Mouse (Mus musculus): ENCODE results near the gene Rufy4. TPM values are rescaled to one million over a fixed set of nuclear protein-coding genes. Genes with fewer than 3 reads are reported as not detected.
"Not testable (repeated sequence)": the region's sequence is repeated elsewhere in the genome, so short reads cannot be mapped to it uniquely, and the experiment has no call there.

Rufy4 gene
- polyA plus RNA-seq, 1 experiment from 2014 or later: 0.25 TPM

DNA sequence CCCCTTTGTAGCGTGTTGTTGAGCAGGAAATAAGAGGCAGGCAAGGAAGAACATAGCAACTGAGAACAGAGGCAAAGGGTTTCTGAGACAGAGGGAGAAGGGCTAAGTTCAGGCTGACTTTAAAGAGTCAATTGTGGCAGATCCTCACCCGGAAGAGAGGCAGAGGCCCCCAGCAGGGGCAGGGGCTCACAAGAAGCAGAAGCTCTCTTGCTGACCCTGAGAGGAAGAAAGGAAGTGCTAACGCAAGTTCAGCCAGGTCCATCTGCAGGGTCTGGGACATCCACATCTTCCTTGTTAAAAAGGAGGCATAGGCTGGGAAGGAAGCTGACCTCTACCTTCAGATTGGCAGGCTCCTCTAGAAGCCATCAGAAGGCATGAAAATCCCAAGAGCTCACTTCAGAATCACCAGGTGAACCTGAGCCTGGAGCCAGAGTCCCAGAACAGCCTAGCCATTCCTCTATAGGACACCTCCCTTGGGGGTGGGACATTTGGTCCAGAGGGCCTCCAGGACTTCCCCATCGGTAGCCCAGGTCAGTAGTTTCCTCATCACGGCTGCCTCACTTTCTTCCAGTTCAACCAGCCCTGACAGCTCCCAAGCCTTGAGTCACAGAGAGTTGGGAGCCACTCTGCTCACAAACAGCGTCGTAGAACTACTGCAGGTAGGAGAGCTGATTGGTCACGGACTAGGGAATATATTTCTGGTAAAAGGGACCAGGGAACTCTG is 28.3 kb downstream of the Rufy4 start, which contains the start of gene Cxcr2:
Gene Cxcr2, plus strand, starts transcription at position 529 of the 724 bp plus-strand sequence.
- WGBS: 66% methylated on average over 8 of the region's 8 CpGs
- H3K9ac ChIP-seq (ENCODE audit: low read length): no peak within 1 kb of the TSS
- no peak within 1 kb of the TSS for H3K4me3 ChIP-seq (replicated peaks; ENCODE audit: low read length)
- H3K4me2 ChIP-seq (ENCODE audit: low read depth, low read length): no peak within 1 kb of the TSS
- no peaks in the 10 kb centered on the region for H3K36me3 ChIP-seq (ENCODE audit: control insufficient read depth, insufficient read depth, low read length)
- no peak for ATAC-seq (ENCODE audit: insufficient read depth, low FRiP score)
- no peaks in the 10 kb centered on the region for H3K27me3 ChIP-seq (ENCODE audit: control insufficient read depth, insufficient read depth, low read length)
- no peaks in the 10 kb centered on the region for H3K4me1 ChIP-seq (ENCODE audit: control insufficient read depth, insufficient read depth, low read length)
- no peak within 1 kb of the TSS for H3K27ac ChIP-seq (ENCODE audit: low read length)
- H3K9me3 ChIP-seq (replicated peaks; ENCODE audit: control insufficient read depth, low read length): no peaks in the 10 kb centered on the region

DNA sequence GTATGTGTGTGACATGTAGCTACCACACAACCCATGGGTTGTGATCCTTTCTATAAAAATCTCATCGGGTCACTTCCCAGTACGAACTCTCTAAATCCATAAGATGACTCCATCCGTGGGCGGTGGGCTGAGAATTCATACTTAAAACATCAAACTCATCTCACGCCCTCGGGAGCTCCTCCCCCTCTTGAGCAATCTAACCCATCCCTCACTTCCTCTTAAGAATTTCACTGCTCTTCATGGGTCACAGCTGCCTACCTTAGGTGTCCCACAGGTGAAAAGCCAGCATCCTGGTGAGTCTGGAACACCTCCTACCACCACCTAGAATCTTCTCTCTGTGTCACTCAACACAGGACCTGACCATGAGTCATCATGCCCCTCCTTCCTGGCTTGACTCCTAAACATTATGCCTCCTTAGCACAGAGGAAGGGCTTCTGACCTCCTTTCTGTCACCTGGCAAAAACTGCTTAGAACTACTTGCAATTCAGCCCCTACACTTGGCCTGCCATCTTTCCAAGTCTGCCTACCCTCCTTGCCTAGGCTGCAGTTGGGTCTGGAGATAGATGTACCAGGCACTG is 30.2 kb downstream of the Rufy4 start:
- no peaks in the 10 kb centered on the region for H3K27me3 ChIP-seq (ENCODE audit: control insufficient read depth, insufficient read depth, low read length)
- no peak overlapping the region for H3K9ac ChIP-seq (ENCODE audit: low read length)
- WGBS: 70% methylated on average over 6 of the region's 6 CpGs
- no peak overlapping the region for H3K27ac ChIP-seq (ENCODE audit: low read length)
- no peaks in the 10 kb centered on the region for H3K4me1 ChIP-seq (ENCODE audit: control insufficient read depth, insufficient read depth, low read length)
- no peaks in the 10 kb centered on the region for H3K36me3 ChIP-seq (ENCODE audit: control insufficient read depth, insufficient read depth, low read length)
- H3K9me3 ChIP-seq (replicated peaks; ENCODE audit: control insufficient read depth, low read length): no peaks in the 10 kb centered on the region
- H3K4me2 ChIP-seq (ENCODE audit: low read depth, low read length): no peak overlapping the region
- no peak for ATAC-seq (ENCODE audit: insufficient read depth, low FRiP score)
- H3K4me3 ChIP-seq (replicated peaks; ENCODE audit: low read length): no peak overlapping the region

DNA sequence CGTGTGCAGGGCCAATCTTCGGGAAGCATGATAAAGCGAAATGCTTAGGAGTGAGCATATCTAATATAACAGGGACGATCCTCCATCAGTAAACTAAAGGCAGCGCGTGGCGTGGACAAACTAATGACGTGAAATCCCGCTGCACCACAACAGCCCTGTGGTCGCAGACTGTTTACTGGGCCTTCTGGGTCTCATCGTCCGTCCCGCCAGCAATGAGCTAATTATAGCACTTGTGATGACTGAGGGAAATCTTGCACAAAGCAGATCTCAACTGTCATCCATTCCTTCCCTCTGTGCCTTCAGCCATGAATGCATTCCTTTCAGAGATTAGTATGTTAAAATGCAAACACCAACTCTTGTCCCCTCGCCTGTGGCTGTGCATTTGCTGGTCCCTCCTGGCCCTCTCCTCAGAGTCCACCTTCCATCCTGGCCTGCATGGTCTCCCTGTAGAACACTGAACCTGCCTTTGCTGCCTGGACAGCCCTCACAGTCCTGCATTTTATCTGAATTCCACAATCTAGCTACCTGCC is 31.1 kb downstream of the Rufy4 start:
- no peaks in the 10 kb centered on the region for H3K36me3 ChIP-seq (ENCODE audit: control insufficient read depth, insufficient read depth, low read length)

GRCm38 (mm10) chr1:74159613-74160012 is 34.3 kb downstream of the Rufy4 start:
- not testable (repeated sequence) for H3K27ac ChIP-seq (ENCODE audit: low read length); ATAC-seq (ENCODE audit: insufficient read depth, low FRiP score); H3K4me1 ChIP-seq (ENCODE audit: control insufficient read depth, insufficient read depth, low read length); H3K4me3 ChIP-seq (replicated peaks; ENCODE audit: low read length); H3K4me2 ChIP-seq (ENCODE audit: low read depth, low read length); H3K27me3 ChIP-seq (ENCODE audit: control insufficient read depth, insufficient read depth, low read length); H3K9ac ChIP-seq (ENCODE audit: low read length); H3K9me3 ChIP-seq (replicated peaks; ENCODE audit: control insufficient read depth, low read length); H3K36me3 ChIP-seq (ENCODE audit: control insufficient read depth, insufficient read depth, low read length)
- WGBS: 74% methylated on average over 4 of the region's 5 CpGs

More for the DNA sequence above, 31.1 kb downstream of the Rufy4 start:
- 63% methylated on average over 14 of the region's 14 CpGs for WGBS
- H3K9me3 ChIP-seq (replicated peaks; ENCODE audit: control insufficient read depth, low read length): no peaks in the 10 kb centered on the region
- H3K4me1 ChIP-seq (ENCODE audit: control insufficient read depth, insufficient read depth, low read length): no peaks in the 10 kb centered on the region
- H3K27ac ChIP-seq (ENCODE audit: low read length): no peak overlapping the region
- H3K4me3 ChIP-seq (replicated peaks; ENCODE audit: low read length): no peak overlapping the region
- H3K27me3 ChIP-seq (ENCODE audit: control insufficient read depth, insufficient read depth, low read length): no peaks in the 10 kb centered on the region
- ATAC-seq (ENCODE audit: insufficient read depth, low FRiP score): no peak
- no peak overlapping the region for H3K4me2 ChIP-seq (ENCODE audit: low read depth, low read length)
- H3K9ac ChIP-seq (ENCODE audit: low read length): no peak overlapping the region

GRCm38 (mm10) chr1:74160036-74160435 is 34.7 kb downstream of the Rufy4 start:
- no peaks in the 10 kb centered on the region for H3K4me1 ChIP-seq (ENCODE audit: control insufficient read depth, insufficient read depth, low read length)
- no peak overlapping the region for H3K4me3 ChIP-seq (replicated peaks; ENCODE audit: low read length)
- H3K4me2 ChIP-seq (ENCODE audit: low read depth, low read length): no peak overlapping the region
- no peaks in the 10 kb centered on the region for H3K27me3 ChIP-seq (ENCODE audit: control insufficient read depth, insufficient read depth, low read length)
- H3K9ac ChIP-seq (ENCODE audit: low read length): no peak overlapping the region
- WGBS: 52% methylated on average over 2 of the region's 2 CpGs
- no peak overlapping the region for H3K27ac ChIP-seq (ENCODE audit: low read length)
- no peak for ATAC-seq (ENCODE audit: insufficient read depth, low FRiP score)
- no peaks in the 10 kb centered on the region for H3K36me3 ChIP-seq (ENCODE audit: control insufficient read depth, insufficient read depth, low read length)
- no peaks in the 10 kb centered on the region for H3K9me3 ChIP-seq (replicated peaks; ENCODE audit: control insufficient read depth, low read length)

DNA sequence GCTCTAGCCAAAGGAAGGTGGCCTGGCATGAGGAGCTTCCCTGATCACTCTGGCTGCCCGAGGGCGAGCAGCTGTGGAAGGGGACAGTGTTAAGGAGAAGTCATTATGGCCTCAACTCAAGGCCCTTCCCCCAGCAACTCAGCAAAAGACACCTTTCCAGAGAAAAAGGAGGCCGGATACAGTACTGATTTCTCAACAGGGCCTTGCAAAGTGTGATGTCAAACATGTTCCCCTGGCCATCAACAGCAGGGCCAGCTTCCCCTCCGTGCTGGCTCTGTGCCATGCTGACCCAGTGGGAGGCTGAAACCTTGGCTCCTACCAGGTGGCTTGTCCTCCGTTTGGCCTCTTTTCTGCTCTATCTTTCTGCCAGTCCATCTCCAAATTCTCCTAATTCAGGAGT is 41.8 kb downstream of the Rufy4 start:
- WGBS: 79% methylated on average over 5 of the region's 5 CpGs
- Histone ChIP-seq H3K27ac (ENCODE audit: low read length) (no peak overlapping the region), H3K4me1 (ENCODE audit: control insufficient read depth, insufficient read depth, low read length) (no peaks in the 10 kb centered on the region), H3K9ac (ENCODE audit: low read length) (no peak overlapping the region), H3K4me3 (replicated peaks; ENCODE audit: low read length) (no peak overlapping the region), H3K9me3 (replicated peaks; ENCODE audit: control insufficient read depth, low read length) (no peaks in the 10 kb centered on the region), H3K27me3 (ENCODE audit: control insufficient read depth, insufficient read depth, low read length) (no peaks in the 10 kb centered on the region), H3K4me2 (ENCODE audit: low read depth, low read length) (no peak overlapping the region), H3K36me3 (ENCODE audit: control insufficient read depth, insufficient read depth, low read length) (no peaks in the 10 kb centered on the region)
- no peak for ATAC-seq (ENCODE audit: insufficient read depth, low FRiP score)

DNA sequence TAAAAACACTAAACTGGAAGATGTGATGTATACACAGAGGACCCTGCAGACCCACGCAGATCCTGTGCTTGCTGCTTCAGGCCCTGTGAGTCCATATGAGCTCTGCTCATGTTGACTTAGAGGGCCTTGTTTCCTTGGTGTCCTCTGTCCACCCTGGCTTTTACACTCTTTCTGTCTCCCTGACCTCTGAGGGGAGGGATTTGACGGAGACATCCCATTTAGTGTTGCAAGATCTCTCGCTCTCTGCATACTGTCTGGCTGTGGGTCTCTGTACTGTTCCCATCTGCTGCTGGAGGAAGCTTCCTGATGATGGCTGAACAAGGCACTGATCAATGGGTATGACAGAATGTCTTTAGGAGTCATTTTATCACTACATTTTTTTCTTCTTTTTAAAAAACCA is 44.4 kb downstream of the Rufy4 start:
- Histone ChIP-seq H3K36me3 (ENCODE audit: control insufficient read depth, insufficient read depth, low read length) (no peaks in the 10 kb centered on the region), H3K4me3 (replicated peaks; ENCODE audit: low read length) (no peak overlapping the region), H3K4me1 (ENCODE audit: control insufficient read depth, insufficient read depth, low read length) (no peaks in the 10 kb centered on the region), H3K27ac (ENCODE audit: low read length) (no peak overlapping the region), H3K27me3 (ENCODE audit: control insufficient read depth, insufficient read depth, low read length) (no peaks in the 10 kb centered on the region), H3K9ac (ENCODE audit: low read length) (no peak overlapping the region), H3K4me2 (ENCODE audit: low read depth, low read length) (no peak overlapping the region), H3K9me3 (replicated peaks; ENCODE audit: control insufficient read depth, low read length) (no peaks in the 10 kb centered on the region)
- ATAC-seq (ENCODE audit: insufficient read depth, low FRiP score): no peak
- 78% methylated on average over 3 of the region's 3 CpGs for WGBS

DNA sequence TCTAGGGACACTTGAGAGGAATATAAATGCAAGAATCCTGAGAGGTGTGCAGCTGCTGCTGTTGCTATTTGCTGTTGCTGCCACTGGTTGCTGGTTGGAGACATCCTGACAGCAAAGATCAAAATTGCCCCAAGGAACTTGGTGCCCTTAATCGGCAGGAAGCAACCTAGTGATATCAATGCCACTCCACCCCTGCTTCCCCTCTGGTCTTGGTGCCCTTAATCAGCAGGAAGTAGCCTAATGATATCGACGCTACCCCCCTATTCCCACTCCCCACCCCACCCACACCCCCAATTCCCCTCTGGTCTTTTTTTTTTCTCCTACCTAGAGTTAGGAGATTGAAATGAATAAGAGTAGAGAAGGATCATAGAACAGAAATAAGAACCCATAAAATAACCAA is 47.4 kb downstream of the Rufy4 start:
- H3K4me1 ChIP-seq (ENCODE audit: control insufficient read depth, insufficient read depth, low read length): no peaks in the 10 kb centered on the region
- no peak for ATAC-seq (ENCODE audit: insufficient read depth, low FRiP score)
- no peaks in the 10 kb centered on the region for H3K36me3 ChIP-seq (ENCODE audit: control insufficient read depth, insufficient read depth, low read length)
- H3K27ac ChIP-seq (ENCODE audit: low read length): no peak overlapping the region
- no peaks in the 10 kb centered on the region for H3K9me3 ChIP-seq (replicated peaks; ENCODE audit: control insufficient read depth, low read length)
- H3K4me2 ChIP-seq (ENCODE audit: low read depth, low read length): no peak overlapping the region
- no peaks in the 10 kb centered on the region for H3K27me3 ChIP-seq (ENCODE audit: control insufficient read depth, insufficient read depth, low read length)
- H3K9ac ChIP-seq (ENCODE audit: low read length): no peak overlapping the region
- H3K4me3 ChIP-seq (replicated peaks; ENCODE audit: low read length): no peak overlapping the region
- 71% methylated on average over 3 of the region's 3 CpGs for WGBS

DNA sequence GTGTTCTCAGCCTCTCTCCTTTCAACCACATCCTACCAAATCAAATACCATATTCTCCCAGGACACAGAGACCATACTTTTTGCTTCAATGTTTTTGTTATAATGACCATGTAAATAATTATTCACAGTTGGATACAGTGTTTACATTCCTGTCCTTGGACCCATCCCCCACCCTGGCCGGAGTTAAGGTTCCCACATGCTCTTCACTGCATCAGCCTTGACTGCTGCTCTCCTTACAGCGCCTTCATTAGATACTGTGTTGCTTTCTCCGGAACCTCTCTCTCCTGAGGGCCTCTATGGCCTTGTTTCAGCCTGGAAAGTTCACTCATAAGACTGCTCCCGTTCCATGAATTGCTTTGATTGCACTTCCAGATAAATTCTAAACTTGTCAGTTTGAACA is 50.4 kb downstream of the Rufy4 start:
- ATAC-seq (ENCODE audit: insufficient read depth, low FRiP score): peak; percentile 49; the same call in 1 of the 2 replicates

More for the DNA sequence above, 50.4 kb downstream of the Rufy4 start:
- Histone ChIP-seq H3K27me3 (ENCODE audit: control insufficient read depth, insufficient read depth, low read length) (no peaks in the 10 kb centered on the region), H3K27ac (ENCODE audit: low read length) (no peak overlapping the region), H3K4me1 (ENCODE audit: control insufficient read depth, insufficient read depth, low read length) (no peaks in the 10 kb centered on the region), H3K9ac (ENCODE audit: low read length) (no peak overlapping the region), H3K36me3 (ENCODE audit: control insufficient read depth, insufficient read depth, low read length) (no peaks in the 10 kb centered on the region), H3K4me3 (replicated peaks; ENCODE audit: low read length) (no peak overlapping the region), H3K9me3 (replicated peaks; ENCODE audit: control insufficient read depth, low read length) (no peaks in the 10 kb centered on the region), H3K4me2 (ENCODE audit: low read depth, low read length) (no peak overlapping the region)
- WGBS: 52% methylated on average over 4 of the region's 4 CpGs
